Mouse (Mus musculus): ENCODE results near the gene Clint1.

GRCm38 (mm10) chr11:45846008-45846407 is 5.8 kb upstream of the Clint1 start:
- TF ChIP-seq CTCF (IDR thresholded peaks at IDR 0.05; ENCODE audit: low read depth) (no peak), EP300 (IDR thresholded peaks at IDR 0.05; ENCODE audit: low read depth) (no peak)

Measured in heart, postnatal 0 days (tissue).